Mouse (Mus musculus) heart, adult 9 months (tissue): ENCODE results near the gene Slfn8.
"Not testable (repeated sequence)": the region's sequence is repeated elsewhere in the genome, so short reads cannot be mapped to it uniquely, and the experiment has no call there.

Source experiments
- DNase-seq, 2 experiments: peaks; one replicate each; pipeline ENCODE4 v3.0.0; 2022; ENCODE audit warnings: low spot score in 2 of 2

Slfn8 gene

GRCm38 (mm10) chr11:82991469-82992166, 29.0 kb downstream of the Slfn8 start, which contains the start of gene Slfn9:
Slfn9 (minus strand) TSS chr11:82991830.
- DNase-seq = peak; percentile 51 to 68

- peak; percentile 27 to 29 for DNase-seq
Observed at GRCm38 (mm10) chr11:82990612-82991385, 29.8 kb downstream of the Slfn8 start.

DNA sequence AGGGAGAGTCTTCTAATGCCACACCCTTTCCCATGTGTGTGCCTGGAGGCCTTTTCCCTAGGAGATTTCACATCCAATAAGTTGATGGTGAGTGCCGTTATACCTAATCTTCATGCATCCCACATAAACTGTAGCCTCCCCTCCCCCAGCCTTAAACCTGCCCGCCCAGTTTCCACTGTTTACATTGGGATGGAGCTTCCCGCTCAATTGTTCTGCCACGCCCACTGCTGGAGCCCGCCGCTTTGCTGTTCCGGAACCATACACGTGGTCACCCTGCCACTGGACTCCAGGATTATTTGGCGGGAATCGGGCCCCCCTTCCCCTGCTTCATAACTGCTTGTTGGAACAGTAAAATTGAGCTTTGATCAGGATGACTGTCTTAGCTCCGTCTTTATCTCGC, 31.3 kb downstream of the Slfn8 start:
- DNase-seq = no peak

DNA sequence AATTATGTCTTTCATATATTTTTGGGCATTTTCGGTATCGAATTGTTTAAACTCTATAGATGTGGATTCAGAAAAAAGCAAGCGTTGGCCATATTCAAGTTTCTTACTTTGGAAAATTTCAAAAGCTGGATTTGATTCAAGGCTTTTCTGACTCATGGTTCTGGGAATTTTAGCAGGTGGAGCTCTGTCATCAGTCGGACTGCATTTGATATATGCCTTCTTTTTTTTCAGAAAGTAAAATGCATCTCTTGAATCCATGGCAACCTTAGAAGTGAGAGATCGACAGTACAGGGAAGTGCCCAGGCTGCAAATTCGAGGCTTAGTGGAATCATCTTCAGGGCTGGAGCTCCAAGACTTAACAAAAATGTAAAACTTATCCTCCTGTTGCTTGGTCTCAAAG, 33.0 kb downstream of the Slfn8 start:
- DNase-seq = no peak

DNA sequence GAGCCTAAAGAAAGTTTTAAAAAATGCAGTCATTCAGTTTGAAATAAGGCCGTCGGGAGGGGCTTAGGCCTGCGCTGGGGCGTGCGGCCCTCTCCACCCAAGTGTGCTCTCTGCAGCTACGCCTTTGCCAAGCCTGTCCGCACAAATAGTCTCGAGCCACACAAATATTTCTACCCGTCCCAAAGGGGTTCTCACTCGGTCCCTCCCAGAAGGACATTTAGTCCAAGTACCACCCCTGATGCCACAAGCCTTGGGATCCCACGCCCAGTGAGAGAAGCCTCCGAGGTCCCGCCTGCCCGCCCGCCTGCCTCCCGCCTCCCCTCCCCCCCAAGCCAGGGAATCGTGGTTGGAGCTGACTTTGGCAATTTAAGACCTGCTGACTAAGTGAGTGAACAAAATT, 37.4 kb downstream of the Slfn8 start:
- no peak for DNase-seq

GRCm38 (mm10) chr11:82982409-82982808, 38.2 kb downstream of the Slfn8 start:
- DNase-seq = not testable (repeated sequence)

DNA sequence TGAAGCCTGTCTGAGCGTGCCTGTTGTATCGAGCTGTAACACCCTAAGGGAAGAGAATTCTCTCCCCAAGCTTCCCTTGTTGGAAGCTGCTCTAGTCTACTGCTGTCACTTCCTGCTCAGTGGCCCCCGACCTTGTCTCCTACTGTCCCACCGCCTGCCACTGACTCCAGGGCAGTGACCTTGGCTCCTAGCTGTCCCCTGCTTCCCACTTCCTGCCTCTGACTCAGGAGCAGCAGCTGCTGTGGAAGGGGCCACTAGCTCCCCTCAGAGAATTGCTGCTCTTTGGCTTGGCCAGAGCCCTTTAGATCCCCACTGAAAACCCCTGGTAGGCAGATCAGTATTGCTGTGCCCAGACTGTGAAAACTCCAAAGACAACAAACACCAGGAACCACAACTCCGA, 46.7 kb downstream of the Slfn8 start:
- peak in 1 of 2 experiments; percentile 48 for DNase-seq

- no peak for DNase-seq
Observed at GRCm38 (mm10) chr11:82971590-82971974, 49.0 kb downstream of the Slfn8 start.

DNA sequence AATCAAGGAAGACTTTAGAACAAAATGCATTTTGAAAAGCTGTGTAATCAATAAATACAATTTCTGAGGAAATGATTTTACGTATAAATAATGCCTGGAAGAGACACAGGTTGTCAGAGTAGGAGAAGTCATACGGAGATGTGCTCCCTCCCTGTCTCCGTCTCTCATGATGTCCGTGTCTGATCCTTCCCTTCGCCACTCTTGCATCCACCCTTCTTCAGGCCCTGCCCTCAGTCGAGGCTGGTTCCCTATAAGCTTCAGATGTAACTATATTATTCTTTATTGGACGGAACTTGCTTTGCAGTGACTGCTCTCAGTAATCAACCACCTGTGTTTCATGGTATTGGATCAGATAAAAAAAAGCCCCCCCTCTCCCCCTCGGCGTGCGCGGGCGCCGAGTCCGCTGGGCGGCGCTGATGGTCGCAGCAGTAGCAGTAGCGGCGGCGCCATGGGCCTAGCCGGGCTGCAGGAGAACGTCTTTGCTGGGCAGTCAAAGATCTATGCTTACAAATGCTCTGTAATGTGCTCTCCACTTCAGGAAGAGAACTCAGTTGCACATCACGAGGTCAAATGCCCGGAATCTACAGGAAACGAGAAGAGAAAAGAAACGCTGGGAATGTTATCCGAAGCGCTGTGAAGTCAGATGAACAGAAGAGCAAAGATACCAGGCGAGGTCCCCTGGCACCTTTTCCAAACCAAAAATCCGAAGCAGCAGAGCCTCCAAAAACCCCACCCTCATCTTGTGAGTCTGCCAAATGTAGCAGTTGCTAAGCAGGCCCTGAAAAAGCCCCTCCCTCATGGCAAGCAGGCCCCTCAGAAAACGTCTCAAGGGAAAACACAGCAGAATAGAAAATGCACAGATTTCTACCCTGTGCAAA, 49.7 kb downstream of the Slfn8 start:
- no peak for DNase-seq

- no peak for DNase-seq
Observed at GRCm38 (mm10) chr11:82962215-82962614, 58.4 kb downstream of the Slfn8 start.

DNA sequence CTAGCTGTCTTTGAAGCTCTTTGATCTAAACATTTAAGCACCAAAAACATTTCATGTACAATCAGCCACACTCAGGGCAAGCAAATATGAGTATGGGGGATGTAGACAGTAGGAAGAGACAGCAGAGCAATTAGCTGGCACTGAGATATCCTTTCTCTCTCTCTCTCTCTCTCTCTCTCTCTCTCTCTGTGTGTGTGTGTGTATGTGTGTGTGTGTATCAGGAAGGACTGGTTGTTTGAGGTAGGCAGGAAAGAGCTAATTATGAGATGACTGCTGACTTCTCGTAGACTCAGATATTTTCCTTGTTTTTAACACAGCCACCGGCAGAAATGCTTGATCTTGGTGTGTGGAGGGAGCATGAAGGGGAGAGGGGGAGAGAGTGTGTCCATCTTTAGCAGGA, 58.9 kb downstream of the Slfn8 start:
- DNase-seq = no peak

- DNase-seq = peak; percentile 52 to 67
Observed at GRCm38 (mm10) chr11:82959613-82960012, 61.0 kb downstream of the Slfn8 start.

DNA sequence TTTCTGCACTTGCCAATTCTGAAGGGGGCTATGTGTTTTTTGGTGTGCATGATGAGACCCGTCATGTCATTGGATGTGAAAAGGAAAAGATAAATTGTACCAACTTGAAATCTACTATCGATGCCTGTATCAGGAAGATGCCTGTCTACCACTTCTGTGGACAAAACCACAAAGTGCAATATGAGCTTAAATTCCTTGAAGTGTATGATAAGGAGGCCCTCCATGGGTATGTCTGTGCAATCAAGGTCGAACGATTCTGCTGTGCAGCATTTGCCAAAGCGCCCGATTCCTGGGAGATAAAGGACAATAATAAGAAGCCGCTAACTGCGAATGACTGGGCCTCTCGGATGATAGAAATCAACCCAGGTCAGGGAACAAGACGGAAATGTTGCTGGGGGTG, 63.7 kb downstream of the Slfn8 start:
- no peak for DNase-seq

- DNase-seq = no peak
Observed at GRCm38 (mm10) chr11:82954631-82955030, 66.0 kb downstream of the Slfn8 start.

DNA sequence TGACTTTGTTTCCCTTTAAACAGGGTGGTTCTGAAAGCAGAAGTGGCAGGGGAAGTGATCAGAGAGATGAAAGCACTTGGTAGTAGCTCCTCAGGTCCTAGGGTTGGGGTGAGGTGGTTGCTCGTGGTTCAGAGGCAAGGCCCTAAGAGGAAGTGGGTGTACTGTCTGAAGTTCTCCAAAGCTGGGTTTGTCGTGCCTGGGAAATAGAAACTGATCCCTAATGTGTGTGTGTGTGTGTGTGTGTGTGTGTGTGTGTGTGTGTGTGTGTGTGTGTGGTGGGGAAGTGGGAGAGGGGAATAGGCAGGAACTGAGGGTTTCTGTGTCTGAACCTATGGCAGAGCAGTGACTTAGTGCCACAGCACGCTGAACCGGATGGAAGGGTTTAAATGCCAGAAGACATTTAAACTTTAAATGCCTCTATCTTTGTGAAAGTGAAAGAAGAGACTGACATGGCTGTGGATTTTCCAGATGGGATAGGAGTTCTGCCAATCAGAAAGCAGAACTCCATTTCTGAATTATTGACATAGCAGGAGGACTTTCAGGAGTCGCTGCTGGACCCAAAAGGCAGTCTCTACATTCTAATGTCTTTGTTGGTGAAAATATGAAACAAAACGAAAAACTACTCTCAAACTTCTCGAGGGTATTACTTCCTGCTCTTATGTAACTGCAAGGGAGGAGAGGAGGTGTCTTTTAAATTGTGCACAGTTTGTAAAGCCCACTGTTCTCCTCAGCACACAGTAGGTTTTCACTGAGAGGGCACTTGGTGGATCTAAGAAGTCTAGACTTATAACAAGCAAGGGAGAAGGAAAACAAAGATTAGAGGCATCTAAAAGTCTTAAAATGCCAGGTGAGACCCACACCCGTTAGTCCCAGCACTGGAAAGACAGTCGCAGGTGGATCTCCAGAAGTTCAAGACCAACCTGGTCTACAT, 67.7 kb downstream of the Slfn8 start:
- peak in 1 of 2 experiments; percentile 58 for DNase-seq
